Mouse (Mus musculus) neural tube, embryonic 11.5 days (tissue): Measurements from ENCODE around the gene Fes. TPM values are rescaled to one million over a fixed set of nuclear protein-coding genes. Genes with fewer than 3 reads are reported as not detected.

Source experiments
- ATAC-seq: fragments of 200-750 bp; cut with Nextera tagmentation; 2 replicates; pipeline ENCODE4 v1.8.0; 2017; ENCODE audit warnings: moderate number of reproducible peaks, mild to moderate bottlenecking, moderate TSS enrichment, moderate library complexity; ENCODE audit not compliant: insufficient read depth, low FRiP score, low TSS enrichment
- DNase-seq: peaks from one replicate; pipeline ENCODE4 v3.0.0-alpha.2; 2015; ENCODE audit warnings: low spot score
- H3K27ac ChIP-seq: fragments of 300-500 bp; sonication (generic); 2 replicates; pipeline ENCODE4 v1.5.1; 2014; ENCODE audit warnings: low read depth, mild to moderate bottlenecking, low read length
- H3K27me3 ChIP-seq: fragments of 300-500 bp; sonication (generic); 2 replicates; pipeline ENCODE4 v1.6.1; 2014; ENCODE audit warnings: mild to moderate bottlenecking, low read length, mixed read lengths; ENCODE audit not compliant: control insufficient read depth, insufficient read depth
- H3K36me3 ChIP-seq: fragments of 300-500 bp; sonication (generic); 2 replicates; pipeline ENCODE4 v1.6.1; 2014; ENCODE audit warnings: mild to moderate bottlenecking, low read length, moderate library complexity, mixed read lengths; ENCODE audit not compliant: control insufficient read depth, insufficient read depth
- H3K4me1 ChIP-seq: fragments of 300-500 bp; sonication (generic); 2 replicates; pipeline ENCODE4 v1.6.1; 2014; ENCODE audit warnings: low read length, mixed read lengths; ENCODE audit not compliant: control insufficient read depth, insufficient read depth
- H3K4me2 ChIP-seq: fragments of 300-500 bp; sonication (generic); 2 replicates; pipeline ENCODE4 v1.6.1; 2014; ENCODE audit warnings: low read depth, mild to moderate bottlenecking, moderate library complexity
- H3K4me3 ChIP-seq: fragments of 300-500 bp; sonication (generic); 2 replicates; pipeline ENCODE4 v1.5.1; 2014; ENCODE audit warnings: low read depth, low read length
- H3K9ac ChIP-seq: fragments of 300-500 bp; sonication (generic); 2 replicates; pipeline ENCODE4 v1.6.1; 2014; ENCODE audit warnings: mild to moderate bottlenecking, low read length
- H3K9me3 ChIP-seq: fragments of 300-500 bp; sonication (generic); 2 replicates; pipeline ENCODE4 v1.6.1; 2016; ENCODE audit warnings: low read length; ENCODE audit not compliant: control insufficient read depth
- WGBS: fragments of 180-500 bp; shearing (Covaris S2); extraction: QIAGEN DNeasy Blood & Tissue Kit; methylation state at CpG from one replicate; pipeline ENCODE4 v1.1.7; 2014; 5-methylcytosine and 5-hydroxymethylcytosine counted together
- polyA plus RNA-seq: library from polyadenylated mRNA; unstranded; fragments of >200 nt; fragmentation: Nextera tagmentation; extraction: Ambion mirVana; gene quantifications from 2 replicates; pipeline ENCODE4 v1.2.1, GENCODE M21; 2014

Fes gene
- polyA plus RNA-seq, 1 experiment from 2014 or later, result 7.1 TPM

DNA sequence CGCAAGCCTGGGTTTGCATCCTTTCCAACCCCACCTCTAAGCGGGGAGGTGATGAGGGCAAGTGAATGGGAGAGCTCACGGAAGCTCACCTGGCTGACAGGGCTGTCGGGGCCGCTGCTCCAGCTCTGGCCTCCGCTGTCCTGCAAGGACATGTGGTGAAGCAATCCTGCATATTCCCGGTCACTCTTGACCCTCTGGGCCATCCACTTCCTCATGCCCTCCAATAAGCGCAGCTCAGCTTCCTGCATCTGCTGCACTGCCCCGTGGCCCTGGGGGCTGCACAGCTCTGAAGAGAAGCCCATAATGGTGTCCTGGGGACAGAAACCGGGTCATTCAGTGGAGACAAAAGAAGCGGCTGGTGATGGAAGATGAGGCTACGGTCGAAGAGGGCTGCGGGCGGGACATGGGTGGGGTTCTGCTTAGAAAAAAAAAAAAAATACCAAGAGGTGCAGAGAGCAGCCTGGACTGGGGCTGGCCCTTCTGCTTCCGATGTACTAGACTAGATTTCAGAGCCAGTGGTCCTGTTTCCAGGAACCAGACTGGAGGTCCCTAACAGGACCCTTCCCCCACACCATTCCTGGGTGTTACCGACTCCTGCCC, 613 bp downstream of the Fes start:
- H3K9me3 ChIP-seq, result no peaks in the 10 kb centered on the region
- H3K9ac ChIP-seq, result peak overlapping the region; percentile 56
- DNase-seq (peak; percentile 30), ATAC-seq (0 out of 2 replicates have a peak, but pooled peaks have one; percentile 14)
- H3K27me3 ChIP-seq, result no peaks in the 10 kb centered on the region
- WGBS, result 27% methylated on average over 16 of the region's 17 CpGs
- no peak overlapping the region for H3K27ac ChIP-seq
- peaks cover 7% of the 10 kb centered on the region for H3K36me3 ChIP-seq
- peaks cover 9% of the 10 kb centered on the region for H3K4me1 ChIP-seq
- H3K4me3 ChIP-seq, result peak overlapping the region; percentile 22
- H3K4me2 ChIP-seq, result peak overlapping the region; percentile 35

- Histone ChIP-seq H3K27me3 (no peaks in the 10 kb centered on the region), H3K4me3 (no peak overlapping the region)
- WGBS, result 37% methylated on average over 18 of the region's 18 CpGs
These were observed 1.4 kb downstream of the Fes start for GRCm38 (mm10) chr7:80386235-80386930.

GRCm38 (mm10) chr7:80382919-80383318, 4.8 kb downstream of the Fes start:
- Histone ChIP-seq H3K4me1 (peaks cover 9% of the 10 kb centered on the region), H3K9me3 (no peaks in the 10 kb centered on the region), H3K4me3 (no peak overlapping the region), H3K4me2 (no peak overlapping the region), H3K9ac (no peak overlapping the region), H3K27ac (no peak overlapping the region), H3K27me3 (no peaks in the 10 kb centered on the region), H3K36me3 (no peaks in the 10 kb centered on the region)
- no peak for DNase-seq
- WGBS, result 78% methylated on average over 11 of the region's 11 CpGs
- no peak for ATAC-seq

More at GRCm38 (mm10) chr7:80386235-80386930, 1.4 kb downstream of the Fes start:
- DNase-seq (peak; percentile 89), ATAC-seq (peak; percentile 83)
- peaks cover 6% of the 10 kb centered on the region for H3K36me3 ChIP-seq
- no peak overlapping the region for H3K27ac ChIP-seq
- no peaks in the 10 kb centered on the region for H3K9me3 ChIP-seq
- H3K4me2 ChIP-seq, result 0 out of 2 replicates have a peak overlapping the region, but pooled peaks have one; percentile 19
- peak overlapping the region; percentile 56; the same call in 1 of the 2 replicates for H3K9ac ChIP-seq
- peaks cover 9% of the 10 kb centered on the region for H3K4me1 ChIP-seq

- 65% methylated on average over 13 of the region's 13 CpGs for WGBS
- DNase-seq, result no peak
- H3K4me3 ChIP-seq, result no peak overlapping the region
These were observed 8.2 kb downstream of the Fes start for GRCm38 (mm10) chr7:80379531-80379930.

GRCm38 (mm10) chr7:80377471-80377870, 10.3 kb downstream of the Fes start:
- Histone ChIP-seq H3K9me3 (no peaks in the 10 kb centered on the region), H3K4me1 (no peaks in the 10 kb centered on the region), H3K4me3 (no peak overlapping the region), H3K4me2 (no peak overlapping the region), H3K27me3 (no peaks in the 10 kb centered on the region), H3K9ac (no peak overlapping the region), H3K36me3 (no peaks in the 10 kb centered on the region), H3K27ac (no peak overlapping the region)
- peak; percentile 74 for DNase-seq
- 35% methylated on average over 6 of the region's 6 CpGs for WGBS
- no peak for ATAC-seq

More at GRCm38 (mm10) chr7:80379531-80379930, 8.2 kb downstream of the Fes start:
- Histone ChIP-seq H3K9ac (no peak overlapping the region), H3K9me3 (no peaks in the 10 kb centered on the region), H3K4me2 (no peak overlapping the region), H3K4me1 (no peaks in the 10 kb centered on the region), H3K36me3 (no peaks in the 10 kb centered on the region), H3K27me3 (no peaks in the 10 kb centered on the region), H3K27ac (no peak overlapping the region)
- ATAC-seq, result no peak

DNA sequence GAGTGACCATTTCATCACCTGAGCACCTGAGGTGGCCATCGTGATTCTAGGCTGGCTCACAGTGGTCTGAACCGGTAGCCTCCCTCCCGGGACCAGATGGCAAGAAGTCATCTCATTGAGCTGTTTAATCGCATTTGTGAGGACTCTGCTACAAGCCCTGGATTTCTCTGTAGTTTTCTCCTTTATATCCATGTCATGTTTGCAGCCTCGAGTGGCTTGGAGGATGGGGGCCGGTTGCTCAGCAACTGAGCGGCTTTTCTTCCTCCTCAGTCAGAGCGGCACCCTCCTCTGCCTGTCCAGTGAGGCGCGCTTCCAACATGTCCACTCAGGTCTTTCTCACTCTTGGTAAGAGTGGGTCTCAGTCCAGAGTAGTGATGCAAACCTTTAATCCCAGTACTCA, 11.6 kb downstream of the Fes start:
- H3K27me3 ChIP-seq, result no peaks in the 10 kb centered on the region
- ATAC-seq, result no peak
- no peak overlapping the region for H3K4me2 ChIP-seq
- H3K9me3 ChIP-seq, result no peaks in the 10 kb centered on the region
- H3K27ac ChIP-seq, result no peak overlapping the region
- H3K4me3 ChIP-seq, result no peak overlapping the region
- DNase-seq, result no peak
- no peaks in the 10 kb centered on the region for H3K36me3 ChIP-seq
- WGBS, result 77% methylated on average over 10 of the region's 10 CpGs
- no peaks in the 10 kb centered on the region for H3K4me1 ChIP-seq
- no peak overlapping the region for H3K9ac ChIP-seq

- H3K27ac ChIP-seq, result no peak overlapping the region
- no peak overlapping the region for H3K4me3 ChIP-seq
- H3K9ac ChIP-seq, result no peak overlapping the region
- WGBS, result 88% methylated on average over 9 of the region's 9 CpGs
- ATAC-seq (no peak), DNase-seq (no peak)
- H3K4me2 ChIP-seq, result no peak overlapping the region
- no peaks in the 10 kb centered on the region for H3K9me3 ChIP-seq
- H3K36me3 ChIP-seq, result no peaks in the 10 kb centered on the region
- H3K4me1 ChIP-seq, result no peaks in the 10 kb centered on the region
- no peaks in the 10 kb centered on the region for H3K27me3 ChIP-seq
These were observed 12.2 kb downstream of the Fes start for GRCm38 (mm10) chr7:80375376-80376039.

DNA sequence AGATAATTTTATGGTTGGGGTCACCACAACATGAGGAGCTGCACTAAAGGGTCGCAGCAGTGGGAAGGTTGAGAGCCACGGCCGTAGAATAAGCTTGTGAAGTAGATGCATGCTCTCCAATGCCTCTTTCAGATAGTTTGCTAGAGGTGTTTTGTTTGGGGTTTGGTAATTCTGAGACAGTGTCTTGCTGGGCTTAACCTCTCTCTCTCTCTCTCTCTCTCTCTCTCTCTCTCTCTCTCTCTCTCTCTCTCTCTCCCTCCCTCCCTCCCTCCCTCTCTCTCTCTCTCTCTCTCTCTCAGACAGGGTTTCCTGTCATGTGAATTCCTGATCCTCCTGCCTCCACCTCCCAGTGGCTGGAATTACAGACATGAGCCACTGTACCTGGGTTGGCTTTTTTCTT, 13.0 kb downstream of the Fes start:
- Histone ChIP-seq H3K27me3 (no peaks in the 10 kb centered on the region), H3K9ac (no peak overlapping the region), H3K9me3 (no peaks in the 10 kb centered on the region), H3K27ac (no peak overlapping the region), H3K36me3 (no peaks in the 10 kb centered on the region), H3K4me3 (no peak overlapping the region), H3K4me2 (no peak overlapping the region), H3K4me1 (peaks cover 8% of the 10 kb centered on the region; the same call in 1 of the 2 replicates)
- no peak for ATAC-seq
- DNase-seq, result no peak
- WGBS, result 84% methylated on average over 3 of the region's 3 CpGs
